Mouse (Mus musculus): ENCODE measurements around the gene Larp1b. TPM values are rescaled to one million over a fixed set of nuclear protein-coding genes. Genes with fewer than 3 reads are reported as not detected.

Larp1b gene
- polyA plus RNA-seq, 1 experiment, result 21.8 TPM

DNA sequence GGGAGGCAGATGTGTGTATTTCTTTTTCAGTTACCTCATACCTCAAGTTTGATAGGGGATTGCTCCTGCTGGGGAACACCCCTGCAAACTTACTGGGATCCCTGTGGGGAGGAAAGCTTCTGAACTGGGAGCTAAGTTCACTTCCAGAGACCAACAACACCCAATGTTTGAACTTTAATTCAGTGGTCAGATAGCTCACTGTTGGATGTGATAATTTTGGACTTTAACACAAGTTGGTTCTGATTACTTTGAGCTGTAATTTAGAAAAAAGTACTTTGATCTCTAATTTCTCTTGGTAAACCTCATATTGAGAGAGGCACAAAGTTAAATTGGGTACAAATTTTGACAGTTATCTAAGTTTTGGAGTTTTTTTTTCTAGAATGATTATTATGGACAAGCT is 137.4 kb downstream of the Larp1b start:
- H3K4me3 ChIP-seq (ENCODE audit: insufficient read depth, low read length), result no peak overlapping the region
- TF ChIP-seq POLR2A (IDR thresholded peaks at IDR 0.05; ENCODE audit: extremely low read depth, insufficient read depth, low read length), result no peak
- no peak for TF ChIP-seq CTCF (IDR thresholded peaks at IDR 0.05; ENCODE audit: extremely low read depth, insufficient read depth, low read length)
- H3K4me1 ChIP-seq (ENCODE audit: control insufficient read depth, insufficient read depth, low read length), result no peaks in the 10 kb centered on the region

More for the DNA sequence above, 137.4 kb downstream of the Larp1b start:
- H3K27ac ChIP-seq (ENCODE audit: insufficient read depth, low read length), result no peak overlapping the region

Other genes starting within 250 kb of the Larp1b start
- 0.08 and 0.10 TPM in 2 replicates for gene Slc25a31, start 241.0 kb upstream of the Larp1b start, polyA plus RNA-seq (2012; rRNA removed)
- gene Hspa4l, start 205.3 kb upstream of the Larp1b start, polyA plus RNA-seq (2012; rRNA removed), result 41.4 and 44.4 TPM in 2 replicates
- 2.9 and 3.3 TPM in 2 replicates for gene Plk4, start 149.8 kb upstream of the Larp1b start, polyA plus RNA-seq (2012; rRNA removed)
- 10.1 and 12.4 TPM in 2 replicates for gene Mfsd8, start 102.9 kb upstream of the Larp1b start, polyA plus RNA-seq (2012; rRNA removed)
- 19.4 and 20.2 TPM in 2 replicates for gene Abhd18, start 102.9 kb upstream of the Larp1b start, polyA plus RNA-seq (2012; rRNA removed)
- 0.06 and 0.11 TPM in 2 replicates for gene 1700034I23Rik, start 47.3 kb upstream of the Larp1b start, polyA plus RNA-seq (2012; rRNA removed)
- 43.8 and 46.8 TPM in 2 replicates for gene Pgrmc2, start 133.2 kb downstream of the Larp1b start, polyA plus RNA-seq (2012; rRNA removed)

Measured in cortical plate, adult 2 months (tissue).